Mouse (Mus musculus) embryonic facial prominence, embryonic 14.5 days (tissue): Measurements from ENCODE around the gene Ganc. TPM values are rescaled to one million over a fixed set of nuclear protein-coding genes. Genes with fewer than 3 reads are reported as not detected.

Source experiments
- ATAC-seq: fragments of 200-750 bp; cut with Nextera tagmentation; 2 replicates; pipeline ENCODE4 v1.8.0; 2017; ENCODE audit warnings: low read depth, moderate number of reproducible peaks, moderate TSS enrichment
- DNase-seq: peaks from one replicate; pipeline ENCODE4 v3.0.0-alpha.2; 2015; ENCODE audit warnings: low spot score
- H3K27ac ChIP-seq: fragments of 300-500 bp; sonication (generic); replicated peaks from 2 replicates; pipeline ENCODE4 v1.5.1; 2014; ENCODE audit warnings: low read depth, mild to moderate bottlenecking, low read length, moderate library complexity
- H3K27me3 ChIP-seq: fragments of 300-500 bp; sonication (generic); replicated peaks from 2 replicates; pipeline ENCODE4 v1.6.1; 2014; ENCODE audit warnings: low read length; ENCODE audit not compliant: control insufficient read depth, insufficient read depth
- H3K36me3 ChIP-seq: fragments of 300-500 bp; sonication (generic); 2 replicates; pipeline ENCODE4 v1.6.1; 2014; ENCODE audit warnings: low read length, mixed read lengths; ENCODE audit not compliant: control insufficient read depth, insufficient read depth
- H3K4me1 ChIP-seq: fragments of 300-500 bp; sonication (generic); 2 replicates; pipeline ENCODE4 v1.6.1; 2014; ENCODE audit warnings: antibody characterized with exemption, low read length; ENCODE audit not compliant: control insufficient read depth, insufficient read depth
- H3K4me2 ChIP-seq: fragments of 300-500 bp; sonication (generic); 2 replicates; pipeline ENCODE4 v1.6.1; 2014; ENCODE audit warnings: low read depth, mild to moderate bottlenecking, low read length, moderate library complexity, mixed read lengths
- H3K4me3 ChIP-seq: fragments of 300-500 bp; sonication (generic); 2 replicates; pipeline ENCODE4 v1.5.1; 2014; ENCODE audit warnings: low read depth, mild to moderate bottlenecking, low read length
- H3K9ac ChIP-seq: fragments of 300-500 bp; sonication (generic); 2 replicates; pipeline ENCODE4 v1.6.1; 2014; ENCODE audit warnings: low read depth, mild to moderate bottlenecking, low read length, moderate library complexity, mixed read lengths
- H3K9me3 ChIP-seq: fragments of 300-500 bp; sonication (generic); 2 replicates; pipeline ENCODE4 v1.6.1; 2016; ENCODE audit warnings: low read length; ENCODE audit not compliant: control insufficient read depth
- WGBS: fragments of 180-500 bp; shearing (Covaris S2); extraction: QIAGEN DNeasy Blood & Tissue Kit; methylation state at CpG from one replicate; pipeline ENCODE4 v1.1.7; 2014; 5-methylcytosine and 5-hydroxymethylcytosine counted together
- polyA plus RNA-seq: library from polyadenylated mRNA; unstranded; fragments of >200 nt; fragmentation: Nextera tagmentation; extraction: Ambion mirVana; gene quantifications from 2 replicates; pipeline ENCODE4 v1.2.1, GENCODE M21; 2014

Ganc gene
- polyA plus RNA-seq, 1 experiment from 2014 or later = 8.7 TPM

DNA sequence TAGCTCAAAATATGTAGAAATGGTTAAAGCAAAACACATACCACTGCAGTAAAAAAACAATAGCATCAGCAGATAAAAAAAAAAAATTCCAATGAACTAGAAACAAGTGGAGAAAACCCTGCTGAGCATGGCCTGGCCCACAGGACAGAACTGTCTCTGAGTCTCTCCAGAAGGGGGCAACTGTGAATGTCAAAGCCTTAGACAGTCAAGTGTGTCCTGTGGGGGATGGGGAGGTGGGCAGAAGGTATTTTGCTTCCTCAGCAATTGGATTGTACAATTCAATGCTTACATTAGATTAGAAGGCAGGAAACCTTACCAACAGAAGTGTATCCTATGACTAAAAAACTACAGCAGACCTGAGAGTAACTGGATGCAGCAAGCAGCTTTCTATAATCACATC lies 11.3 kb upstream of the Ganc start:
- H3K36me3 ChIP-seq = peaks cover 73% of the 10 kb centered on the region
- no peak for DNase-seq

DNA sequence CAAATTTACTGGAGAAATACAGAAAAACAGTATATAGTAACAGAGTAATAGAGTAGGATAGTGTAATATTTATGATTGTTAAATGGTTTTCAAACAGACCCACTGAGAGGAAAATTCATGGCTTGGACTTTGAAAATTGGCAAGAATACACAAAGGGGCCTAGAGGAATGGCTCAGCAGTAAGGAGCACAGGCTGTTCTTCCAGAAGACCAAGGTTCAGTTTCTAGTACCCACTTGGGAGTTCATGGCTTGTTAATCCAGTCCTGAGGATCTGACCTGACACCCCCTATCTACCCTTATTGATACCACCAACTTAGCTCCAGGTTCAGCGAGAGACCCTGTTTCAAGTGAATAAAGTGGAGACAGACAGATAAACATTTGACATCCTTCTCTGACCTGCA lies 5.7 kb upstream of the Ganc start:
- Histone ChIP-seq H3K27ac (no peak overlapping the region), H3K9ac (no peak overlapping the region), H3K4me2 (no peak overlapping the region), H3K9me3 (no peaks in the 10 kb centered on the region), H3K4me3 (no peak overlapping the region), H3K36me3 (peaks cover 35% of the 10 kb centered on the region), H3K27me3 (no peaks in the 10 kb centered on the region), H3K4me1 (0 out of 2 replicates have a peak, but pooled peaks cover 6% of the 10 kb centered on the region)
- no peak for DNase-seq
- ATAC-seq = no peak
- 68% methylated on average over 1 of the region's 1 CpGs for WGBS

More for the DNA sequence above, 11.3 kb upstream of the Ganc start:
- H3K4me3 ChIP-seq = no peak overlapping the region
- no peak for ATAC-seq
- H3K4me1 ChIP-seq = no peaks in the 10 kb centered on the region
- no peaks in the 10 kb centered on the region for H3K9me3 ChIP-seq
- no peak overlapping the region for H3K9ac ChIP-seq
- no peaks in the 10 kb centered on the region for H3K27me3 ChIP-seq
- no peak overlapping the region for H3K27ac ChIP-seq
- no peak overlapping the region for H3K4me2 ChIP-seq

- no peak overlapping the region for H3K27ac ChIP-seq
- no peaks in the 10 kb centered on the region for H3K27me3 ChIP-seq
- peak overlapping the region; percentile 82 for H3K4me2 ChIP-seq
- 42% methylated on average over 3 of the region's 3 CpGs for WGBS
- no peaks in the 10 kb centered on the region for H3K36me3 ChIP-seq
- peaks cover 12% of the 10 kb centered on the region; the same call in 1 of the 2 replicates for H3K4me1 ChIP-seq
- 0 out of 2 replicates have a peak, but pooled peaks cover 9% of the 10 kb centered on the region for H3K9me3 ChIP-seq
- H3K4me3 ChIP-seq = peak overlapping the region; percentile 85
- peak overlapping the region; percentile 79; the same call in 1 of the 2 replicates for H3K9ac ChIP-seq
- ATAC-seq (no peak), DNase-seq (no peak)
Observed at GRCm38 (mm10) chr2:120402813-120403212, 883 bp upstream of the Ganc start.

DNA sequence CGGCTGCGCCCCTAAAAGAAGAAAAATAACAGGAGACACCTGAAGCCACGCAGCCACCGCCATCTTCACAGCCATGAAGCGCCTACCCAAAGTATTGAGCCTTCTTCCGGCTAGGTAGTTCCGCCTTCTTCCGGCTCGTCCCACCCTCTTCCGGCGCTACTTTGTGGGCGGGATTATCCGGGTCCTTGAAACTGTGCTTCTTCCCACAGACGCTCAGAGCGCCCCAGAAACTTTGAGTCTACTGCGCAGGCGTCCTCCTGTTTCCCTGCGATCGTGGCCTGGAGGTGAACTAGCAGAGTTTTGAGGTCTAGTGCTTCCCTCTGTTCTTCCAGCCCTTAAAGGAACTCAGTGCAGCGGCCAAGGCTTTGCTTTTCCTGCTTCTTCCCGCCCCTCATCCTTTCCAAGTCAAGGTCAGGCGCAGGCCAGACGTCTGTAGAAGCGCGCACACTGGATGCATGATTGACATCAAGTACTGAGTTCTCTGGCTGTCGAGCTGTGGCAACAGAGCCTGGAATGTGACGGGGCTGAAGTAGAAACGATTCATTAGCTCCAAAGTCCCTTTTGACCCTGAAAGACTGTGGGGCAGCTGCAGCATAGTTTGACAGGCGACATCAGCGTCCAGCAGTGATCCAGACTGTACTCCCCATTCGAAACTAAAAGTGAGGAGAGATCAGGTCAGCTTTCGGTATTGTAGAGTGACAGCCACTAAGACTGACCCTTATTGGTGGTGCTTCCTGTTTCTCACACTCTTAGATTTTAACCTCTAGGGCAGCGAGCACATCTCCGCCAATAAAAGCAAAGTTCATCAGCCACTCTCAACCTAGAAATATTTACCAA lies 508 bp downstream of the Ganc start, which contains the start of gene Tmem87a:
TSS of gene Tmem87a (minus strand) at position 128 of the 837 bp plus-strand sequence.
- peaks cover 12% of the 10 kb centered on the region; the same call in 1 of the 2 replicates for H3K4me1 ChIP-seq
- H3K27me3 ChIP-seq = no peaks in the 10 kb centered on the region
- H3K9ac ChIP-seq = peak within 1 kb of the TSS; percentile 79
- H3K36me3 ChIP-seq = no peaks in the 10 kb centered on the region
- ATAC-seq (peak; percentile 100), DNase-seq (peak; percentile 98)
- under 1% methylated on average over 34 of the region's 34 CpGs for WGBS
- H3K4me3 ChIP-seq = peak within 1 kb of the TSS; percentile 85
- H3K4me2 ChIP-seq = peak within 1 kb of the TSS; percentile 82
- H3K9me3 ChIP-seq = peaks cover 14% of the 10 kb centered on the region; the same call in 1 of the 2 replicates
- H3K27ac ChIP-seq = peak within 1 kb of the TSS; percentile 93

DNA sequence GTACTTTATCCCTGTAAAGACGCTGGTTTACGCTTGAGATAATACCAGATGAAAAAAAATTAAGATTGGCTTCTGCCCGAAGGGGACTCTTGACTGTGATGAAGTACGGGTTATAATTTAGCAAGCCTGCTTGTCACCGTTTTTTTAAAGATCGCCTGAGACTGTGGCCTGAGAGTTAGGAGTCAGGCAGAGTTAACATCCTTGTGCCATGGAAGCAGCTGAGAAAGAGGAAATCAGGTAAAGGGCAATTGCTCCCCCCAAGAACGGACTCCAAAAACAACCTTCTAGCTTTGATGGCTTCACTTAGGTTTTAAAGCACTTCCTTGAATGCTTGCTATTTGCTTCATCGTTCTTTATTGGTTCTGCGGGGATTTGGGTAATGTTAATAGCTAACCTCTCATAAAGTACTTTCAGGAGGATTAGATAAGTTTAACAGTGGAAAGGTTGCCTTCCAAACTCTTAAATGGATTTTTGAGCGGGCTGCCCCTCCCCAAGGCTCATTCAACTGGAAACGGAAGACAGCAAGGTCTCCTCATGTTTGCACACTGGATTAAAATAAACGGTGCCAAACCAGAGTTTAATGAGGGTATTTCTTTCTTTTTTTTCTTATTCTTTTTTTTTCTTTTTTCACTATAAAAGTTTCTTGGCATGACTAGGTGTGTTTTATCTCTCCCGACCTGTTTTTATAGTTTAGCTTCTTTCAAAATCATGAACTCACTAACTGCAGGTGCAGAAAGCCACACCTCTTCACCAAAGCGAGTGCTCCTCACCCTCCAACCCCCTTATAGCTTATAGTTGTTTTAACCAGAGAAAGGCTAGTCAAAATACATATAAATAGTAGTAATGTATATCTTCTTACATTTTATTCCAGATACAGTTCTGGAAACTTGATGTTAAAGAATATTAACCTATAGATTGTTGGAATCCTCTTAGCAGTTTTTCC lies 1.4 kb downstream of the Ganc start:
- Histone ChIP-seq H3K27ac (peak overlapping the region; percentile 93), H3K27me3 (no peaks in the 10 kb centered on the region), H3K9me3 (peaks cover 14% of the 10 kb centered on the region; the same call in 1 of the 2 replicates), H3K9ac (peak overlapping the region; percentile 79), H3K4me2 (peak overlapping the region; percentile 82), H3K36me3 (no peaks in the 10 kb centered on the region), H3K4me1 (peaks cover 12% of the 10 kb centered on the region; the same call in 1 of the 2 replicates), H3K4me3 (peak overlapping the region; percentile 85)
- DNase-seq (peak; percentile 43), ATAC-seq (no peak)
- WGBS = 32% methylated on average over 14 of the region's 14 CpGs

- no peak for DNase-seq
- peaks cover 3% of the 10 kb centered on the region; the same call in 1 of the 2 replicates for H3K36me3 ChIP-seq
- no peaks in the 10 kb centered on the region for H3K4me1 ChIP-seq
- H3K4me2 ChIP-seq = no peak overlapping the region
- 96% methylated on average over 3 of the region's 3 CpGs for WGBS
- no peak overlapping the region for H3K27ac ChIP-seq
- no peak overlapping the region for H3K9ac ChIP-seq
- H3K27me3 ChIP-seq = no peaks in the 10 kb centered on the region
- ATAC-seq = no peak
- peaks cover 14% of the 10 kb centered on the region; the same call in 1 of the 2 replicates for H3K9me3 ChIP-seq
- no peak overlapping the region for H3K4me3 ChIP-seq
Observed at GRCm38 (mm10) chr2:120411096-120411628, 7.5 kb downstream of the Ganc start.

GRCm38 (mm10) chr2:120414113-120414512 lies 10.4 kb downstream of the Ganc start:
- no peak overlapping the region for H3K4me3 ChIP-seq
- H3K4me1 ChIP-seq = no peaks in the 10 kb centered on the region
- no peaks in the 10 kb centered on the region for H3K27me3 ChIP-seq
- H3K27ac ChIP-seq = 0 out of 2 replicates have a peak overlapping the region, but pooled peaks have one; percentile 8
- no peak overlapping the region for H3K9ac ChIP-seq
- no peak overlapping the region for H3K4me2 ChIP-seq
- peak; percentile 55; the same call in 1 of the 2 replicates for ATAC-seq
- peaks cover 1% of the 10 kb centered on the region; the same call in 1 of the 2 replicates for H3K9me3 ChIP-seq
- peak; percentile 55 for DNase-seq
- peaks cover 3% of the 10 kb centered on the region; the same call in 1 of the 2 replicates for H3K36me3 ChIP-seq
